In genomic region chr17:11092900-11093299, GRCm38 (mm10) we compare ENCODE assay signal across 9 mouse cellular contexts.
A peak's percentile ranks its signal among the peaks of the same experiment; 100 is the strongest.
DNase-seq lines count a peak whose midpoint lies in the region; ATAC-seq and TF ChIP-seq lines count a peak whose summit lies in the region.
"Had no signal": no experiment of that assay in that cellular context is flagged by ENCODE, and none has a peak within 500 bp of the region (broad histone marks: within the 10 kb centered on the region; RNA-seq: fewer than 3 reads in every experiment).

No protein-coding gene starts in this region.

- H3K9me3 ChIP-seq in midbrain, embryonic 10.5 days (replicated peaks): peaks cover 8% of the 10 kb centered on the region; the same call in 1 of the 2 replicates
- H3K9me3 ChIP-seq in midbrain, postnatal 0 days (ENCODE audit: low read length): peaks cover 5% of the 10 kb centered on the region
- no peaks in the 10 kb centered on the region for H3K9me3 ChIP-seq in liver, postnatal 0 days (ENCODE audit: low read length)
- H3K9me3 ChIP-seq: liver, embryonic 13.5 days had no signal

- peaks cover 12% of the 10 kb centered on the region for H3K4me1 ChIP-seq in midbrain, embryonic 10.5 days
- H3K4me1 ChIP-seq in midbrain, postnatal 0 days (ENCODE audit: insufficient read depth, low read length): 0 out of 2 replicates have a peak, but pooled peaks cover 2% of the 10 kb centered on the region
- H3K4me1 ChIP-seq in liver, postnatal 0 days (ENCODE audit: insufficient read depth): no peaks in the 10 kb centered on the region
- H3K4me1 ChIP-seq: liver, embryonic 13.5 days had no signal

- no peaks in the 10 kb centered on the region for H3K27me3 ChIP-seq in midbrain, embryonic 10.5 days (ENCODE audit: low read depth, poor library complexity, severe bottlenecking)
- no peaks in the 10 kb centered on the region for H3K27me3 ChIP-seq in midbrain, postnatal 0 days (ENCODE audit: insufficient read depth, low read length)
- no peaks in the 10 kb centered on the region for H3K27me3 ChIP-seq in liver, postnatal 0 days (ENCODE audit: insufficient read depth, low read length)
- H3K27me3 ChIP-seq: liver, embryonic 13.5 days had no signal

- TF ChIP-seq EP300 in liver, postnatal 0 days (IDR thresholded peaks at IDR 0.05; ENCODE audit: low read depth): no peak

- H3K4me2 ChIP-seq in midbrain, postnatal 0 days (ENCODE audit: low read depth, low read length, poor library complexity, severe bottlenecking): no peak overlapping the region
- H3K4me2 ChIP-seq in liver, postnatal 0 days (ENCODE audit: low read depth, low read length): no peak overlapping the region
- H3K4me2 ChIP-seq: liver, embryonic 13.5 days had no signal

- DNase-seq in adrenal gland, postnatal 10 days: peak; percentile 8
- DNase-seq in adrenal gland, postnatal 36 days: no peak
- peak; percentile 63 for DNase-seq in midbrain, embryonic 10.5 days (ENCODE audit: low spot score)
- no peak for DNase-seq in midbrain, postnatal 0 days (ENCODE audit: low spot score)
- DNase-seq in heart, postnatal 10 days: peak; percentile 66 to 70
- DNase-seq in liver, postnatal 0 days: peak; percentile 19
- DNase-seq in thymus, postnatal 36 days: no peak
- no peak for DNase-seq in adrenal gland, postnatal 25 days
- DNase-seq: liver, embryonic 13.5 days had no signal

- 19% methylated on average over 6 of the region's 6 CpGs for WGBS in midbrain, embryonic 10.5 days
- WGBS in midbrain, postnatal 0 days: 22% methylated on average over 6 of the region's 6 CpGs
- 53% methylated on average over 6 of the region's 6 CpGs for WGBS in liver, postnatal 0 days (ENCODE audit: insufficient replicate concordance)

- H3K4me3 ChIP-seq in midbrain, embryonic 10.5 days: no peak overlapping the region
- H3K4me3 ChIP-seq in midbrain, postnatal 0 days (ENCODE audit: low read depth, low read length): no peak overlapping the region
- H3K4me3 ChIP-seq in liver, postnatal 0 days (ENCODE audit: low read depth, low read length): no peak overlapping the region
- H3K4me3 ChIP-seq: liver, embryonic 13.5 days had no signal

- intact Hi-C loops in heart, postnatal 10 days (cut with DNase I): no loop called here

- no peak for TF ChIP-seq CTCF in midbrain, postnatal 0 days (IDR thresholded peaks at IDR 0.05)
- TF ChIP-seq CTCF in liver, postnatal 0 days (IDR thresholded peaks at IDR 0.05; ENCODE audit: low read depth): no peak

- H3K9ac ChIP-seq in midbrain, postnatal 0 days (replicated peaks; ENCODE audit: low read length, poor library complexity, severe bottlenecking): no peak overlapping the region
- no peak overlapping the region for H3K9ac ChIP-seq in liver, postnatal 0 days (replicated peaks)
- H3K9ac ChIP-seq: liver, embryonic 13.5 days had no signal

- H3K27ac ChIP-seq in midbrain, embryonic 10.5 days (replicated peaks): peak overlapping the region; percentile 73
- no peak overlapping the region for H3K27ac ChIP-seq in midbrain, postnatal 0 days (ENCODE audit: low read depth, low read length)
- H3K27ac ChIP-seq in liver, postnatal 0 days (ENCODE audit: low read depth): no peak overlapping the region
- H3K27ac ChIP-seq: liver, embryonic 13.5 days had no signal

- ATAC-seq in midbrain, postnatal 0 days (ENCODE audit: low FRiP score): no peak
- ATAC-seq in liver, postnatal 0 days: peak; percentile 80

- H3K36me3 ChIP-seq in midbrain, embryonic 10.5 days: no peaks in the 10 kb centered on the region
- H3K36me3 ChIP-seq in midbrain, postnatal 0 days (ENCODE audit: insufficient read depth, low read length): no peaks in the 10 kb centered on the region
- H3K36me3 ChIP-seq in liver, postnatal 0 days (replicated peaks; ENCODE audit: insufficient read depth, low read length): no peaks in the 10 kb centered on the region
- H3K36me3 ChIP-seq: liver, embryonic 13.5 days had no signal

Comparison
In these comparisons a context has a peak if more than half of its experiments do, and no peak if none do; other contexts are left out.
1. DNase-seq: peak in adrenal gland, postnatal 10 days (single experiment), midbrain, embryonic 10.5 days (single experiment), heart, postnatal 10 days (2 of 2) and liver, postnatal 0 days (single experiment); none in adrenal gland, postnatal 36 days (0 of 2), midbrain, postnatal 0 days (single experiment), thymus, postnatal 36 days (0 of 2) and adrenal gland, postnatal 25 days (single experiment).